ENCODE assay signal across 28 mouse cellular contexts in genomic region chrX:160794920-160795319, GRCm38 (mm10). TPM values are rescaled to one million over a fixed set of nuclear protein-coding genes. Genes with fewer than 3 reads are reported as not detected.
"Had no signal": no experiment of that assay in that cellular context is flagged by ENCODE, and none has a peak within 500 bp of the region (broad histone marks: within the 10 kb centered on the region; RNA-seq: fewer than 3 reads in every experiment).

No protein-coding gene starts in this region.

- H3K4me2 ChIP-seq: limb, embryonic 13.5 days; liver, embryonic 12.5 days; liver, embryonic 15.5 days; lung, embryonic 15.5 days; midbrain, embryonic 13.5 days; neural tube, embryonic 13.5 days had no signal

- H3K9me3 ChIP-seq: limb, embryonic 10.5 days; limb, embryonic 13.5 days; liver, embryonic 12.5 days; liver, embryonic 15.5 days; lung, embryonic 15.5 days; megakaryocyte, embryonic 14.5 days; midbrain, embryonic 10.5 days; midbrain, embryonic 13.5 days; neural tube, embryonic 13.5 days had no signal

- H3K36me3 ChIP-seq: limb, embryonic 10.5 days; limb, embryonic 13.5 days; liver, embryonic 12.5 days; liver, embryonic 15.5 days; lung, embryonic 15.5 days; midbrain, embryonic 10.5 days; midbrain, embryonic 13.5 days; neural tube, embryonic 13.5 days had no signal

- ATAC-seq: liver, embryonic 12.5 days; midbrain, embryonic 13.5 days; midbrain, embryonic 16.5 days had no signal

- H3K4me3 ChIP-seq: layer of hippocampus, adult 2 months; limb, embryonic 10.5 days; limb, embryonic 13.5 days; liver, embryonic 12.5 days; liver, embryonic 15.5 days; lung, embryonic 15.5 days; megakaryocyte, embryonic 14.5 days; midbrain, embryonic 10.5 days; midbrain, embryonic 13.5 days; myocyte; neural tube, embryonic 13.5 days had no signal

- H3K9ac ChIP-seq: limb, embryonic 13.5 days; liver, embryonic 12.5 days; liver, embryonic 15.5 days; lung, embryonic 15.5 days; midbrain, embryonic 13.5 days; neural tube, embryonic 13.5 days had no signal

- H3K27ac ChIP-seq: kidney, postnatal 0 days; layer of hippocampus, adult 2 months; limb, embryonic 10.5 days; limb, embryonic 13.5 days; liver, embryonic 12.5 days; liver, embryonic 15.5 days; lung, embryonic 15.5 days; midbrain, embryonic 10.5 days; midbrain, embryonic 13.5 days; neural tube, embryonic 13.5 days had no signal

- DNase-seq: kidney, postnatal 25 days; layer of hippocampus, adult 9-11 months; liver; lung, adult 18-20 months; lung, postnatal 10 days; lung, postnatal 36 days; retina, postnatal 1 day; right cerebral cortex, postnatal 25 days; thymus, postnatal 25 days had no signal

- H3K4me1 ChIP-seq: limb, embryonic 10.5 days; limb, embryonic 13.5 days; liver, embryonic 12.5 days; liver, embryonic 15.5 days; lung, embryonic 15.5 days; midbrain, embryonic 10.5 days; midbrain, embryonic 13.5 days; neural tube, embryonic 13.5 days had no signal

- H3K27me3 ChIP-seq: liver, embryonic 12.5 days had no signal

RNA-seq across cellular contexts. Expression of gene Rs1, which starts 27.1 kb away (rescaled TPM):
- total RNA-seq: monocyte, adult 5-6 weeks had no signal
- polyA plus RNA-seq: kidney, postnatal 0 days; large intestine, adult 2 months; limb, embryonic 10.5 days; liver, embryonic 12.5 days; liver, embryonic 15.5 days; midbrain, embryonic 16.5 days; thymus, postnatal 0 days had no signal

RNA-seq across cellular contexts. Expression of gene Ppef1, which starts 59.4 kb away (rescaled TPM):
- total RNA-seq: monocyte, adult 5-6 weeks; neutrophil, adult 5-6 weeks had no signal
- polyA plus RNA-seq: kidney, embryonic 14.5 days; kidney, postnatal 0 days; large intestine, adult 2 months; limb, embryonic 10.5 days; liver, embryonic 15.5 days; stomach, embryonic 14.5 days had no signal
